Mouse (Mus musculus) gastrocnemius, postnatal 10 days (tissue): ENCODE measurements around the gene Myh2. TPM values are rescaled to one million over a fixed set of nuclear protein-coding genes. Genes with fewer than 3 reads are reported as not detected.

ENCODE experiments used
- DNase-seq: peaks from one replicate; pipeline ENCODE4 v3.0.0; 2021; ENCODE audit warnings: mixed read lengths
- total RNA-seq, 2 experiments: library from RNA; stranded (reverse); gene quantifications; 2 replicates each; pipeline ENCODE4 v1.2.3; 2021

Gene Myh2
- total RNA-seq, 2 experiments from 2014 or later = 1,145 to 1,256 TPM

DNA sequence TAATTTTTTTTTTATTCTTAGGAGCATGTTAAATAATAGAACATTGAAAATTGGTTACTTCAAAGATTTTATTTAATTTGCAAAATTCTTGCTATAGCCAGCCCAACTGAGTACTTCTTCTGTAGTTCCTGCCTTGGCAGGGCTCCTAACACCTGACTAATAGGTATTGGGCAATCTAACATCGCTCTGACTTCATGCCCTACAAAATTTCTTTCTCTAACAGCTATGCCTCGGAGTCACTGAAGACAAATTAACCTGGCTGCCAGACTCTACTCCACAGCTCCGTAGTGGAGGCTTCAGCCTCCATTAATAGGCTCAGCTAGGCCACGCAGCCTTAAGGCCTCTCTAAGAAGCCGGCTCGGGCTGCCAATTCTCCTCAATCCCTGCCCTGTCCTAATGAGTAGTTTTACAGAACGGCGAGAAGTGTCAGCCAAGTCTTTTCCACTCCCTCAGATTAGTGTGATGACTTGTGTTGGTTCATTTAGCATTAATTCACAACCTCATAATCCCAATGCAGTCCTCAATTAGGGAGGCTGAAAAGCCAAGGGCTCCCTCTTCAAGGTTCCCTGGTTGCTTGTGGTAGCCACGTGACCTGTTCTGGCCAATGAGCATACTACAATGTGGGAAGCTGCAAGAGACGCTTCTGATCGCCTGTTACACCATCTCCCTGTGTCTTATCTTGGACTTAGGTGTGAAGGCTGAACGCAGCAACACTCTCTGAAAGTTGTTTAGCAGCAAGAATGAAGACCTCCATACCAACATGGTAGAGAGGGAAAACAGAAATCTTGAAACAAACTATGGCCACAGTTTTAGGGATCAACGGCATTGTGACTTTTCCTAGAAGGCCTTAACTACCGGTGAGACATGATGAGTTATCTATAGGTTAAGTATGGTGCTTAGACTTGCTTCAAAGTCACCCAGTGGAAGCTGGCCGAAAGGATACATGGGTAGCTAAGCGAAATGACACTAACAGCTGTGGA lies 18.9 kb upstream of the Myh2 start:
- DNase-seq = no peak

DNA sequence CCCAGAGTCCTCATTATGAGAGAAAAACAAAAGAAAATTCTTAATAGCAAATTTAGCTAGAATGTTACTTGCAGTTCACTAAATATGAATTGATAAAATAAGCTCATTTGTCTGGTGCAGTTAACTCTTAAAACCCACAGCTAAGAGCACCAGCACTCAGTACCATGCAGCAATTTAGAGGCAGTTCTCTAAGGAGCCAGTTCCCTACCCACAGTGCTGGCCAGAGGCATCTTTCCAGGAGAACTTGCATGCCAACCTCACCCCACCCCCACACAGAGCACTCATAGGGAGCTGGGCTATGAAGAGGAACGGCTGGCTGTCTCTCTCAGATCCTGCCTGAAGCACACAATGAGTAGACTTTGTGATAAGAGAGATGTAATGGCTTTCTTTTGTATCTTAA lies 17.7 kb upstream of the Myh2 start:
- peak; percentile 52 for DNase-seq

DNA sequence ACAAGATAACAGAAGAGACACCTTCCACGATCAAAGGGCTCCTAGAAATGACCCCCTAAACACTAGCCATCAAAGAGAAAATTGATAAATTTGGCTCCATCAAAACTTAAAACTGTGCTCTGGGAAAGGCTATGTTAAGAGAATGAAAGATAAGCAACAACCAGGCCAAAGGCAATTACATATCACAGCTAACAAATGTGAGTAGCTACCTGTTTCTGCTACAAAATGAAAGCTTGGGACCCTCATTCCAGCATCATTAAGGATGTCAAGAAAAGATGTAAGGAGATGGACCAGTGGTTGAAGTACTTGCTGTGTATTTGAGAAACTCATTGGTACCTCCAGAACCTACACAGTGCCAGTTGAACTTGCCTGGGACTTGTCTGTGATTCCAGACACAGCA lies 17.0 kb upstream of the Myh2 start:
- DNase-seq = no peak

DNA sequence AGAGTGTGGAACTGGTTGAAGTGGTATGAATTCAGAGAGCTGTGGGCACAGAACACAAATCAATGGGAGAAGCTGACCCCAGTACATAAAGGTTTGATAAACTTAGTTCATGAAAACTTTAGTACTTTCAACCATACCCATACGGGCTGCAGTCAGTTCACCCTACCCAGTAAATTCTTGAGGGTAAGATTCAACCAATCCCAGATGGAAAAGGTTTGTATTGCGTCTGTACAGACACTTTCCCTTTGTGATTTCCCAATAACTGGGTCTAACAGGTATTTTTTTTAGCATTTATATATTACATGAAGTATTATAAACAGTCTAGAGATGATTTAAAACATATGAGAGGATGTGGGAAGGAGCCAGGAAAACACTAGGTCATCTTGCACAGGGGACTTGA lies 15.2 kb upstream of the Myh2 start:
- no peak for DNase-seq

DNA sequence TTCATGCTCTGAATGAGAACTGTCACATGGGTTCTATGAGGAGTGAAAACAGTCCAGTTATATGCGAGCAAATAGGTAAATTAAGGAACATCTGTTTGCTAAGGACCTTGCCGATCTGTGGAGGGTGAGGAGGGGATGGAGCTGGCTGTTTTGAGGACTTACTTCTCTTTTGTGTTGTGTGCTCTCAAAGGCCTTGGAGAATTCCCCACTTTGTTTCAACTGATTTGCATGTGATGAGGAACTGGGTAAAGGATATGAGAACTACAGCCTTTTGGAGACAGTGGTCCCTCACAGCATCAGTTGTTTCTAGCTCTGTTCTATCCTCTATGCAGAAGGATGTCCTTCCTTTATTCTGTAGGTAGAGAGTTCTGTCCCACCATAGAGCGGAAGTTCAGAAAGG lies 10.7 kb upstream of the Myh2 start:
- no peak for DNase-seq

DNA sequence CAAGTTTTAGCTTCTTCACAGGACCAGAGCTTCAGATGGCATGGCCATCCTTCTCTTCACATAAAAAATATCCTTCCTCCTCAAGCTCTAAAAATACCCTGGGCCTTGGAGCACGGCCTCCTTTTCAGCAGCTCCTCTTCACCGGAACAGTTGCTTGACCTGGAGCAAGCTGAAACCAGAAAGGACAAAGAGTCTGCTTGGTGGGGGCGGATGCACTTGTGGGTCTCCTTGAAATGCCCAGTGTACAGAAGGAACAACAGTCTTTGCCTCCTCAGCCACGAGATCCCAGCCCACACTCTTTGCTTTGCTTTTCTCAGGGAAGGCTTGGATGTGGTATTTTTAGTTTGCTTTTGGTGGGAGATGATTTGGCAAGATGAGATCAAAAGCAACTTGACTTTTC lies 7.1 kb upstream of the Myh2 start:
- DNase-seq = no peak

DNA sequence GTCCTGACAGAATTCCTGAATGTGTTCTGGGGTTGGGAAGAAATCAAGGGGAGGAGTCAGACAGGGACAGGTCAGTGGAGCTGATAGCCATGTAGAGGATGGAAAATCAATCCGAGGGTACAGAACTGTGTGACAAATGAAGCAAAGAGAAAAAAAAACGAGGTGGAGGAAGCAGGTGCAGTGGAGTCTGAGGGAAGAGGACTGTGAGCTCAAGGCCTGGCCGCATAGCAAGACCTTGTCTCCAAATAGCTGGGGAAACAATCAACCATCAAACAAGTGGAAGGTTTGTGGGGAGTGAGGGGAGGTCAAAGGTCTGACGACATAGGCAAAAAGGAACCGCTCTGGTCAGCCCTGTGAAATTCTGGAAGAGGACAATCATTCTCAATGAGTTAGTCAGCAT lies 6.0 kb upstream of the Myh2 start:
- DNase-seq = no peak

DNA sequence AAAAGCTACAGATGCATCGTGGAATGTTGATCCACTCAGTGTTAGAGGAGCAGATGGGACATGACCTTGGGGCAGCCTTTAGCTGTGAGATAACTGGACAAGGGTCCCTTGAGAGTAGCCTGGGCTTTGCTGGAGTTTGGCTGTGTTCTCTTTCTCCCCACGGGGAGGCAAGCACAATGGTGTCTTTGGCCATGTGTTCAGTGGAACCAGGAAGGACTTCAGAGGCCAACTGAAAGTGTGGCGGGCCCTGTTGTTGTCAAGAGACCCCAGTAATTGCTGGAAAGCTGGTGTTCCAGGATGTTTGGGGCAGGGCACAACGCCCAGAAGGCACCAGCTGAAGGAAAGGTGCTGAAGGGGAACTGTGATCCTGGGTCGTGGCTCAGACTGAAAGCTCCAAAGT lies 1.5 kb upstream of the Myh2 start:
- peak; percentile 29 for DNase-seq

DNA sequence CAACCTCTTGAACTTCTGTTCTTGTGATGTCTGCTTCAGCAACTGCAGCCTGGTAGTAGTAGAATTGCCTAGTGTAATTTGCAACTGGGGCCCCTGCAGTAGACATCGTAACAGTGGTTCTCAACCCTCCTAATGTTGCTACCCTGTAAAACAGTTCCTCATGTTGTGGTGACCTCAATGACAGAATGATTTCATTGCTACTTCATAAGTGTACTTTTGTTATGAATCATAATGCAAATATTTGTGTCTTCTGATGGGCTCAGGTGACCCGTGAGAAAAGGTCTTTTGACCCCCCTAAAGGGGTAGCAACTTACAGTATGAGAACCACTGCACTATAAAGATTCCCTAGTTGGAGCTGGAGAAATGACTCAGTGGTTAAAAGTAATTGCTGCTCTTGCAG lies 1.6 kb downstream of the Myh2 start:
- DNase-seq = no peak

DNA sequence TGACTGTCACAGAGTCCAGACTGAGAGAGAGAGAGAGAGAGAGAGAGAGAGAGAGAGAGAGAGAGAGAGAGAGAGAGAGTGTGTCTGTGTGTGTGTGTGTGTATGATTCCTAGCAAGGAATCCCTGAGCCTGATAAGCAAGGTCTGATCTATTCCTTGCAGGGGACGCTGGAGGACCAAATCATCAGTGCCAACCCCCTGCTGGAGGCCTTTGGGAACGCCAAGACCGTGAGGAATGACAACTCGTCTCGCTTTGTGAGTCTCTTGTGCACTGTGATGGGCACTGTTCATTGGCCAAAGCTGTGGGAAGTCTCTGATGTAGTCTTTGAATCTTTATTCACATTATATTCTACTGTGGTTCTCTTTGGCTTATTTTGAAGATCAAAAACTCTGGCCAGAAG lies 5.5 kb downstream of the Myh2 start:
- DNase-seq = no peak

DNA sequence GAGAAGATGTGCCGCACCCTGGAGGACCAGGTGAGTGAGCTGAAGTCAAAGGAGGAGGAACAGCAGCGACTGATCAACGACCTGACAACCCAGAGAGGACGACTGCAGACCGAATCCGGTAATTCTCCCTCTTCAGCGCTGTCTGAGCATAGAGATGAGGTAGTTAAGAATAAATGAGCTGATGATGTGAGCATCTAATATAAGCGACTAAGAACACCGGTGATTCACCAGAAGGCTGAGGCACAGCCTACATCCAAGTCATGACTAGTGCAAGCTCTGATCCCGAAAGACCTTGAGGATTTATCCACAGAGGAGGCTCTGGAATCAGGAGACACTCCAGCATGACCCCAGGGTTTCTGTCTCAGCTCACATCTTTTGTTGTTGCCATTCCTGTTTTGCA lies 19.5 kb downstream of the Myh2 start:
- no peak for DNase-seq

DNA sequence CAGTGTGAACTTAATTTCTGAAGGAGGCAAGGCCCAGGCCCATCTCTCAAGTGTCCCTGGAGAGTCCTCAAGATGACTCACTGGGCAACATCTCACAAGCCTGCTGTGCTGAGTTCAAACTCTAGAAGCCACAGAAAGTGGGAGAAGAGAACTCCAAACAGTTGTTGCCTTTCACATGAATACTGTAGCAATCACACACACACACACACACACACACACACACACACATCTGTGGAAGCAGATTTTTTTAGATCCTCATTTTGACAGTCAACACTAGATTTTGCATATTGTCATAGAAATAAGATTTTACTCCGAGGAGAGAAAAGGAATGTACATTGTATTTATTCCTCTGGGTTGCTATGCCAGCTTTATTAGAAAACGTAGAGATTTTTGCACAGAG lies 20.0 kb downstream of the Myh2 start:
- no peak for DNase-seq

DNA sequence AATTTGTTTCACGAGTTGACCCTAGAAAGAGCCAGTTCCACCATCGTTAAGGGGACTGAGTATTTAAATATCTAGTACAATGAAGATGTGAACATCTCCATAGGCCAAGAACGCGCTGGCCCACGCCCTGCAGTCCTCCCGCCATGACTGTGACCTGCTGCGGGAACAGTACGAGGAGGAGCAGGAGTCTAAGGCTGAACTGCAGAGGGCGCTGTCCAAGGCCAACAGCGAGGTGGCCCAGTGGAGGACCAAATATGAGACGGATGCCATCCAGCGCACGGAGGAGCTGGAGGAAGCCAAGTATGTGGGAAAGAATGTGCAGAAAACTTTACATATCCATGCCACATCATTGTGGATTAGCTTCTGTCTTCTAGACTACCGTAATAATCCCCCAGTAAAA lies 20.7 kb downstream of the Myh2 start:
- no peak for DNase-seq

DNA sequence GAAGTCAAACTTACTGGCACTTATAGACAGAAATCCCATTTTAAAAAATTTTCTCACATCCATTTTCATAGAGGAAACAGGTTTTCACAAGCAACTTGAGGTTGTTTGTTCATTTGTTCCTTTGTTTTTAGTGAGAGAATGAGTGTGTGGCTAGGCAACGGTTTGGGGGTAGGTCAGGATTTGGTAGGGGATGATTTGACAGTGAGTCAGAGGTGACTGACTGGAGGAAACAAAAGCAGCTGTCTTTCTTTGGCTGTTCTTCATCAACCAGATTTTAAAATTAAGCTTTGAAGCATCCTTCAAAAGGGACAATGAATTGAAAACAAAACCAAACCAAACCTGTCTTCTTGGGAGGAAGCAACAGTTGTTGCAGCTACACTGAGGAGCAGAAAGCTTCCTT lies 28.5 kb downstream of the Myh2 start:
- DNase-seq = no peak

DNA sequence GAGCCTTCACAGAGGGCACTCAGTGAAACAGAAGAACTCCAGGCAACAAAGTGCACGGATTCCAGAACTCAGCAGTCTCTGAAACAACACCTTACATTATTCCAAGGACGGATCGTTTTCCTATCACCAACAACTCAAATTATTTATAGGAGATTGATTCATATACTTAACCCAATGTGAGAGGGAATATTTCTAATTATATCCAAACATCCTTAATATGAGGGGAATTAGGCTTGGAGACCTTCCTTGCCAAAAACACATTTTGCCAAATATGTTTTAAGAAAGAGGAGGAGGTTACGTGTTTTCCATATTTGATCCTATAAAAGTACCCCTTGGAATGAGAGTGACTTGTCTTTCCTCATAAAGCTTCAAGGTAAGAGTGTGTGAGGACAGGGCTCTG lies 28.9 kb downstream of the Myh2 start, which contains the start of gene Myh1:
Gene Myh1 (plus strand): TSS at position 301 of the 400 bp plus-strand sequence.
- no peak for DNase-seq

DNA sequence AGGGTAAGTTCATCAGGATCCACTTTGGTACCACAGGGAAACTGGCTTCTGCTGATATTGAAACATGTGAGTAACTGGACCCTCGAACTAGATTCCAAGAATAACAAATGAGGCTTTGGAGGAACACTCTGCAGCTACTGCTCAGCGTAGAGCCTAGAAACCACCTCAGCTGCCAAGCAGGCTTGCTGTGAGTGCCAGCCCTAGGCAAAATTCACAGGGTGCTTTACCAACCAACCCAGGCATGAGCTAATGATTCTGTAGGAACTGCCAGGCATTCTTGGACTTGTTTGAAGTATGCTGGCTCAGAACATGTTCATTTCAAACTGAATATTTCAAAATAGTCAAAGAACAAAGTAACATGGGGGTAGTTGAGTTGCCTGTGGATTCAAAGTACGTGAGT lies 33.9 kb downstream of the Myh2 start:
- DNase-seq = no peak

DNA sequence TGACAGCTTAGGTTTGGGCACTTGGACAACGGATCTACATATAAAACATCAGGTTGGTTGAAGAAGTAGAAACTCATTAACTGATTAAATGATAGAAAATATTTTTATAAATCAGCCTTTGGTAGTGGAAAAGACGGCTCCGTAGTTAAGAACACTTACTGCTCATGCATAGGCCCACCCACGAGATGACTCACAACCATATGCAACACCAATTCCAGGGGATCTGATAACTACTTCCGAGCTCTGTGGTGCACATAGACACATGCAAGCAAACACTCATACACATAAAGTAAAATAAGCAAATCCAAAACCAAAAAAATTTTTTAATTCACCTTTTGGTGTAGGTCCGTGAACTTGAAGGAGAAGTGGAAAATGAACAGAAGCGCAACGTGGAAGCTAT lies 51.0 kb downstream of the Myh2 start:
- no peak for DNase-seq

DNA sequence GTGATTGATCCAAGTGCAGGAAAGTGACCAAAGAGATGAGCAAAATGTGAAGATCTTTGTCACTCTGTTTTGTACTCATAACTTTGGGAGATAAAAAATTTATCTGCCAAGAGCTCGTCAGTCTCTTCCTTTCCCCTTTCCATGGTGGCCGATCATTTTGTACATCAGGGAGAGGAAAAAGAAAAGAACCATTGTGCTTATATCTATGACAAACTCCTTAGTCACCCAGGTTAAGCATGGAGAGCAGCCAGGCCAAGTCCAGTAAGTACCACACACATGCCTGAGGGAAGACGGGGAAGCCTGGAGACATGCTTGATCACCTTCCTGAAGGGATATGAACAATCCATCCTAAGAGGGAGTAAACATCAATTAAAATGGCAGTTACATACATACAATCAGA lies 53.6 kb downstream of the Myh2 start:
- DNase-seq = no peak

DNA sequence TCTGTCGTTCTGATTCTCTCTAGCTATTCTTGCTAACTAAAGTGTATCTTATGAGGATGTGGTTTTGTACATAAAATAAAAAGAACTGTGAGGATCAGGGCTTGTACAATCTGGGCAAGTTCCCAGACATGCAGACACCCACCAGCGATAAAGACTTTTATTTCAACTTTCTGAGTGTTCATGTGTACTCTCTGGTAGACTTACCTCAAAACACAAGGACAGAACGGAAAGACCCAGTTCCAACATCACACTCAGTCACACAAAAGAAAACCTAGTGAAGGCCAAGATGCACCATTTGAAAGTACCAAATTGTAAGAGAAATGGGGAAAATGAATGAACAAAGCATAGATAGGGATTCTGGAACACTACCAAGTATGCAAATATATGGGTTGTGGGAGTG lies 57.9 kb downstream of the Myh2 start:
- no peak for DNase-seq

DNA sequence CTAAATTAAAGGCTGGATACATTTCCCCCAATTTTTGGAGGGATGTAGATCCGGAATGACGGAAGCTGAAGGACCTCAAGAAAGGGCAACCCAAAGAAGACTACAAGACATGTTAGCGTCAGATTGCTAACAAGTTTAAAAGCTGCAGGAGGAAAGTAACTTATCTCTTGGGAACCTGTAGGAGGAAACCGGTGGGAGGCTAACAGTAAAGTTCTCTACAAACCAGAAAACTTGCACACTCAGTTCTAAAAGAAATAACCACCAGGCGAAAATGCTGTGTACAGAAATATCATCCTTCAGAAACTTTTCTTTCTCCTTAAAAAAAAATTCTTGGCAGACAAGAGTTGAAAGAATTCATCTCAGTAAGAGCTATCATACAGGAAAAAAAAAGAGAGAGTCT lies 58.3 kb downstream of the Myh2 start:
- DNase-seq = no peak

DNA sequence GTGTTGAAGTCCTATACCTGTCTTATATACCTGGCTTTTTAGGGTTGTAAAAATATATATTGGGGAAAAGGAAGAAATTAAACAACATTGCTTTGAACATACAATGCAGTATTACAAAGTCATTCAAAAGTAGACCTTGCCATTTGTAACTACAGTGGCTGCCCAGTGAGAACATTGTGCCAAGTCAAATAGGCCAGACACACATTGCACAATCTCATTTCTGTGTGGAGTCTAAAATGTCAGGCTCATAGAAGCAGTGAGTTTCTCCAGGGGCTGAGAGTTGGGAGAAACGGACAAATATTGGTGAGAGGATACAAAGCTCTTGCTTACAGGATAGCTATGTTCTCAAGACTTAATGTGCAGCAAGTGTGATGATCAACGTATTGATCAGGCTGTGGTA lies 59.1 kb downstream of the Myh2 start:
- no peak for DNase-seq

DNA sequence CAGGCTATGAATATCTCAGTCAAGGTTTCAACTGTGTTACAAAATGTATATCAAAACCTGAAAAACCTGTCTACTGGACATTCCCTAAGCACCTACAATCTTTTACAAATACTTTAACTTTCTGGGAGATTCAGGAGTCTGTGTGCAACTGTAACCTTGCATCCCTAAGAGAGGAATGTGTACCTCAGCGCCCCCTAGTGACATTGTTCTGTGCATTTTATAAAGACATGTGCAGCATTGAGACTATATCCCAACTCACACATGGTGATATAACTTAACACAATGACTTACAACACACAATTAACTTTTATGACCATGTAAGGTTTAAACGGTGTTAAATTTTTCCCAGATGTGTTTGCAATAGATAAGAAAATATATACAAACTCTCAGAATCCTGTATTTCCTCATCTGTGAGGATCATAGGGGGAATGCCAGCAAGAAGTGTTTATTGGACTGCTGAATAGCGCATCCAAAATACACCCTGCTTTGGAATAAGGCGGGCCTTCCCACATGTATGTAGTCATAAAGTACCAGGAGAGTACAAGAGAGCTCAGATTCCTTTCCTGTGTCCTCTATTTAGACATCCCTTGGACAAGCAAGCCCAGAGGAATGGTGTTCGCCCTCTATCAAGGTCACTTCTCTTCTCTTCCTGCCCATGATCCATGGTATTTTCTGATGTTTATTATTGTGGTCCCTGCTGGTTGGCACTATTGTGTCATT lies 65.0 kb downstream of the Myh2 start:
- peak; percentile 57 for DNase-seq

DNA sequence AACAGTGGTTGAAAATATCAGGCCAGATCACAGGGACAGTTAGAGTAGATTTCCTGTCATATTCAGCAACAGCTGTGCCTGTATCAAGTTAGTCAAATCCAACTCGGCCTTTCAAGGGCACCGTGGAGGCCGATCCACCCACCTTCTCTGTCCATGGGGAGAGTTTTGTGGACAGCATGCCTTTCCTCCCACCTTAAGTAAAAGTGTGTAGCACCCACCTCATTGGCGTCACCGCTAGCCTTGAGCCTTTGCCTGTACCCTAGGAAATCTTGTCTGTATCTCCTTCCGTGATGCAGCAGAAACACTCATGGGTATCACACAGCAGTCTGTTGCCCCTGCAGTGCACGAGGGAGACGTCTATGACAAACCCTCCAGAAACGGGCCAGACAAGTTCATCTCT lies 66.0 kb downstream of the Myh2 start:
- no peak for DNase-seq
